Mouse (Mus musculus): ENCODE results near the gene Kank3.
"Not testable (repeated sequence)": the region's sequence is repeated elsewhere in the genome, so short reads cannot be mapped to it uniquely, and the experiment has no call there.

Gene Kank3

GRCm38 (mm10) chr17:33807181-33807888 lies 3.0 kb upstream of the Kank3 start:
- no peak for DNase-seq (ENCODE audit: low spot score)

DNA sequence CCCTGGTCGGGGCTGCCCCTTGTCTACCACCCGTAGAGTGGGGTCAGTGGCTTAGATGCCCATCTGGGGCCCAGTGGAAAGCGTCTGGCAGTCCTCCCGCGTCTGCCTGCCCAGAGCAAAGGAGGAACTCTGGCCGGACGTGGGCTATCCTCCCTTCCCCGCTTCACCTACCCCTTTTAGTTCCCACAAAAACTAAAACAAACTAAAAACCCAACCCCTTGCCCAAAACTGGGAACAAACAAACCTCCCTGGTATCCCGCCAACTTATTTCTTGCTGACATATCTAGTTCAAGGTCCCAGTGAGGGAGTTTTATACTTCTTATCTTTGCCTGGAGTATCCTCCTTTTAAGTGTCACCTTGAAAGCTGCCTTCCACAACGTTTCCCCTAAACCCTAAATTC lies 2.1 kb upstream of the Kank3 start:
- DNase-seq (ENCODE audit: low spot score): no peak

DNA sequence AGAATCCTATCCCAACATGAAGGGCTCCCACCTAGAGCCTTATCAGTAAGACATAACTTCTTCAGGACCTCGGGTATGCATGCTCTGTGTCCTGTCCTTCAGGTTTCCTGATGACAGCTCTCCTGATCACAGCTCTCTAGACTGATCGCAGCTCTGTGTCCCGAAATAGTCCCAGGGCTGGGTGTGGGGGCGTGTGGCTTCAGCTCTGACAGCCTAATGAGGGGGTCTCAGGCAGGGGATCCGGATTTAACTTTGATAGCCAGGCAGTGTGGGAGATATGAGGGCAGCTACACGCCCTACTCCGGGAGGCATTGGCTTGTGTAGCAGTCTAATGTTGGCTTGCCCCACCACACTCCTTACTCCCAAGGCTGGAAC lies 810 bp downstream of the Kank3 start:
- no peak for DNase-seq (ENCODE audit: low spot score)

GRCm38 (mm10) chr17:33812475-33812874 lies 2.2 kb downstream of the Kank3 start:
- DNase-seq (ENCODE audit: low spot score): no peak

DNA sequence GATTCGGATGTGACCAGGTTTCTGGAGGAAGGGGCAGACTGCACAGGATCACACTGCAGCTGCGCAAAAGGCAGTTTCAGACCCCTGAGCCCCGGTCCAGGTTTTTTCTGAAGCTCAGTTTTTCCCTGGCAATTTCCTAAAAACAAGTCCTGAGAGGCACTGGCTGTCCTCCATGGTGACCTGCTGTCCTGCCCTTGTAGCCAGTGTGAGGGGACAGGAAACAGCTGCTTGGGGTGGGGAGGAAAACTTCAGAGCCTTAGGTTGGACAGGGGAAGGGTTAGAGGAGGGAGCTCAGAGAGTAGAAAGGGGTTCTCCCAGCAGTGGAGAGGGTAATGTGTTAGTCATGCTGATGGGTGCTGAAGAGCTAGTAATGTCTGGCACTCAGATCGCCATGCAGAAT lies 2.7 kb downstream of the Kank3 start:
- DNase-seq (ENCODE audit: low spot score): no peak

GRCm38 (mm10) chr17:33815399-33815798 lies 5.1 kb downstream of the Kank3 start:
- no peak for DNase-seq (ENCODE audit: low spot score)

DNA sequence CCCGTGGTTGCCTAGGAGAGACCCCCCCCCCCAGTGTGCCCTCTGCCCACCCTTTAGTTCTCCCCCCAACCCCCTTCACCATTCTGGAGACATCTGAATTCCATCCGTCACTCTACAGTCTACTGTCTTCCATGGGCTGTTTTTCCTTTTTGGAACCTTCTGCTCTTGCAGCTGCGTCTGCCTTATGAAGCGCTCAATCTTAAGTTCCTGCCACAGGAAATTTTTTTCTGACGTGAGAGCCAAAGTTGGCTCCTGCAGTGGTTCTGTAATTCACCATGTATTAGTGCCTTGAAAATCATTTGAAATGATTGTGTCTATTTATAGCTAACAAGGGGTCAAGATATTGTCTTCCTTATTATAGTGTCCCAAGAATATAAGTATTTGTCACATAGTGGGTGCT lies 6.3 kb downstream of the Kank3 start:
- no peak for DNase-seq (ENCODE audit: low spot score)

DNA sequence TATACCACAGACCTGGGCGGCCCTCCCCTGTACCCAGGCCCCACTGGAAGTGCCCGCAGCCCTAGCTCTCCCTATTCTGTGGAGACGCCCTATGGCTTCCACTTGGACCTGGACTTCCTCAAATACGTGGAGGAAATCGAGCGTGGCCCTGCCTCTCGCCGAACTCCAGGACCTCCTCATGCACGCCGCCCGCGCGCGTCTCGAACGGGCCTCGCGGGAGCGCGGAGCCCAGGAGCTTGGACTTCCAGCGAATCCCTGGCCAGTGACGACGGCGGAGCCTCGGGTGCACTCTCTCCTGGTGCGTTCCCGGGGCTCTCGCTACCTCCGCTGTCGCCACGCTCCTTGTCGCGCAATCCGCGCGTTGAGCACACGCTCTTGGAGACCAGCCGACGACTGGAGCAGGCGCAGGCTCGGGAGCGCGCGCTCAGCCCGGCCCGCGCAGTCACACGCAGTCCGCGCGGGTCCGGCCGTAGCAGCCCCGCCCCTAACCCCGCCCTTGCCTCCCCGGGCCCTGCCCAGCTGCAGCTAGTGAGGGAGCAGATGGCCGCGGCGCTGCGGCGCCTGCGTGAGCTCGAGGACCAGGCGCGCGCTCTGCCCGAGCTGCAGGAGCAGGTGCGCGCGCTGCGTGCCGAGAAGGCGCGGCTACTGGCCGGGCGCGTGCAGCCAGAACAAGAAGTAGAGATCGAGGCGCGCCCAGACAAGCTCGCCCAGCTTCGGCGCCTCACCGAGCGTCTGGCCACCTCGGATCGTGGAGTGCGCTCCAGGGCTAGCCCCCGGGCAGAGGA lies 7.1 kb downstream of the Kank3 start:
- DNase-seq (ENCODE audit: low spot score): peak; percentile 95

- no peak for DNase-seq (ENCODE audit: low spot score)
Observed at GRCm38 (mm10) chr17:33817969-33818643, 7.8 kb downstream of the Kank3 start.

DNA sequence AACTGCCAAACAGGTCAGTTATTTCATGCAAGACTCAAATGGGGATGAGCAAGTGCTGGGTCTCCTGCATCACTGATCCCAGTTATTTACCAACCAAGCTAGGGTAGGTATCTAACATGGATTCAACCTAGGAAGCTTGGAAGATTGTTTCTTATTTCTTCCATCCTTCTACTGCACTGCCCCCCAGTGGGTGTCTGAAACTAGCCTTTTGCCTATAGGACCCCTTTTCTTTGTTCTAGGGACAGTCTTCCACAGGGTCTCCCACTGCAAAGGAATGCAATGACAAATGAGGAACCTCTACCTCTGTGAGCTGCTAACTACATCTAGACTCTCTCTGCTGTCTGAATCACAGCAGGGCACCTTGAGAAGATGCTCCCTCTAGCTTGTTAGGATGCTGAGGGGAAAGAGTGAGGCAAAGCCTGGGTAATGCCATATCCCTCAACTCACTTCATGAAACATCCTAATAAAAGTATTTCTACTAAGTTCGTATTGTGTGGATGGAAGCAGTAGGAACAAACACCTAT lies 12.2 kb downstream of the Kank3 start:
- no peak for DNase-seq (ENCODE audit: low spot score)

- DNase-seq (ENCODE audit: low spot score): not testable (repeated sequence)
Observed at GRCm38 (mm10) chr17:33823171-33823570, 12.9 kb downstream of the Kank3 start.

DNA sequence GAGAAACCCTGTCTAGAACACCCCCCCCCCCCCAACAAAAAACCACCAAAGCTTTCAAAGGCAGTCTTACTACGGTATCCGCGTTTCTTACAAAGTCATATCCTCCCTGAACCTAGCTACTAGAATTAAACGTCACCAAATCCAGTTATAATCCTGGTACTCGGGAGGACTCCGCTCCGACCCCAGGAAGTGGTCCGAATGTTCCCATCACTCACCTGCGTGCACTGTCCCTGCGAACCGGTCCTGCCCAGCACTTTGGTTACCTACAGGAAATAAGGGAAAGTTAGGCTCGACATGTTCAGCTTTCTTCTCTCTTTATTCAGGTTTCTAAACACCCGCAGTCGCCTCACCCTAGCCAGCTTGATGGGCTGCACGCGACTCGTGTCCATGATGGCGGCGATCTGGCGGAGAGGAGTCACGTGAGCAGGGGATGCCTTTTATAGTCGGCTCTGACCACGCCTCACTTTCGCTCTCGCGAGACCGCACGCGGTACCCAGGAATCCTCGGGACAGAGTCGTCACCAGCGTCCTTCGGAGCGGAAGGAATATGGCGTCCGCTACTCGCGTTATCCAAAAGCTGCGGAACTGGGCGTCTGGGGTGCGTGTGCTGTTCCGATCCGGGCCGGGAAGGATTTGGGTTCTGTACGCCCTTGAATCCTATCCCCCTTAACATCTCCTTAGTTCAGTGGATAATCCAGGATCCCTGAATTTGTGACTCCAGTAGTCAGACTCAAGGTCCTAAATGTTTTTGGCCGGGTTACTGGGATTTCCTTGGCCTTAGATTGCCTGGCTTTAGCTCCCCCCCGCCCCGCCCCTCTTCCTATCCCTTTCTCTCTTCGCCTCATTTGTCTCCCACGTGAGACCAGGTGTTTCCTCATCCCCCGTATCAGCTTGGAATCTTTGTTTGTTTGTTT lies 14.0 kb downstream of the Kank3 start, which contains the start of the genes Rps28 and Ndufa7:
Gene Rps28 (minus strand): TSS at position 479 of the 913 bp plus-strand sequence.
Gene Ndufa7 (plus strand): TSS at position 489 of the 913 bp plus-strand sequence.
- DNase-seq (ENCODE audit: low spot score): peak; percentile 95

GRCm38 (mm10) chr17:33824997-33825330 lies 14.6 kb downstream of the Kank3 start:
- DNase-seq (ENCODE audit: low spot score): not testable (repeated sequence)

- no peak for DNase-seq (ENCODE audit: low spot score)
Observed at GRCm38 (mm10) chr17:33825462-33825861, 15.1 kb downstream of the Kank3 start.

GRCm38 (mm10) chr17:33826850-33827249 lies 16.5 kb downstream of the Kank3 start:
- peak; percentile 57 for DNase-seq (ENCODE audit: low spot score)

DNA sequence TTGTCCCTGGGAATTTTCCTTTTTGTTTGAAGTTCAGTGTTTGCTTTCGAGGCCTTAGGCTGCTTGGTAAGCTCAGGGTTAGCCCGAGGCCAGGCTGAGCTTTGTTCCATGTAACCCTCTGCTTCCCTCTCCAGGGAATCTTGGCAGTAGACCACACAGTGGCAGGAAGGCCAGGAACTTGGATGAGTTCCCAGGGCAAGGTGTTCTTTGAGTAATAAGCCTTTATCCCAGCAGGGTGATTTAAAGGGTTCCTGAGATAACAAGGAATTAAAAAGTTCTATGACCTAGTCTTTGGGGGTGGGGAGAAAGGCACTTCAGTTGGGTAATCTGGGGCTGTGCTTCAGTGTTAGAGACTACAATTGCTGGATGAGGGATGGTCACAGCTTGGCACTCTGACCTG lies 18.6 kb downstream of the Kank3 start:
- no peak for DNase-seq (ENCODE audit: low spot score)

DNA sequence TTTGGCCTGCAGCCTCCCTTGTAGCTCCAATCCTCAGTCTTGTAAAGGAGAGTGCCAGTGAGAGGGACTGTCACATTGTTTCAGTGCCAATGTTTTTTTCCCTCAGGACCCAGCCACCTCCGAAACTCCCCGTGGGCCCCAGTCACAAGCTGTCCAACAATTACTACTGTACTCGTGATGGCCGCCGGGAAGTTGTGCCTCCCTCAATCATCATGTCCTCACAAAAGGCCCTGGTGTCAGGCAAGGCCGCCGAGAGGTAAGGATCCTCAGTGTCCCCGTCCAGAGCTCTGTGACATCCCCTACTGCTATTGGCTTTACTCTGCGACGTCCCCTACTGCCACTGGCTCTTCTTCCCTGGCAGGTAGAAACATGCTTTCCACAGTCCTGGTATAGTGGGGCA lies 19.2 kb downstream of the Kank3 start:
- no peak for DNase-seq (ENCODE audit: low spot score)

DNA sequence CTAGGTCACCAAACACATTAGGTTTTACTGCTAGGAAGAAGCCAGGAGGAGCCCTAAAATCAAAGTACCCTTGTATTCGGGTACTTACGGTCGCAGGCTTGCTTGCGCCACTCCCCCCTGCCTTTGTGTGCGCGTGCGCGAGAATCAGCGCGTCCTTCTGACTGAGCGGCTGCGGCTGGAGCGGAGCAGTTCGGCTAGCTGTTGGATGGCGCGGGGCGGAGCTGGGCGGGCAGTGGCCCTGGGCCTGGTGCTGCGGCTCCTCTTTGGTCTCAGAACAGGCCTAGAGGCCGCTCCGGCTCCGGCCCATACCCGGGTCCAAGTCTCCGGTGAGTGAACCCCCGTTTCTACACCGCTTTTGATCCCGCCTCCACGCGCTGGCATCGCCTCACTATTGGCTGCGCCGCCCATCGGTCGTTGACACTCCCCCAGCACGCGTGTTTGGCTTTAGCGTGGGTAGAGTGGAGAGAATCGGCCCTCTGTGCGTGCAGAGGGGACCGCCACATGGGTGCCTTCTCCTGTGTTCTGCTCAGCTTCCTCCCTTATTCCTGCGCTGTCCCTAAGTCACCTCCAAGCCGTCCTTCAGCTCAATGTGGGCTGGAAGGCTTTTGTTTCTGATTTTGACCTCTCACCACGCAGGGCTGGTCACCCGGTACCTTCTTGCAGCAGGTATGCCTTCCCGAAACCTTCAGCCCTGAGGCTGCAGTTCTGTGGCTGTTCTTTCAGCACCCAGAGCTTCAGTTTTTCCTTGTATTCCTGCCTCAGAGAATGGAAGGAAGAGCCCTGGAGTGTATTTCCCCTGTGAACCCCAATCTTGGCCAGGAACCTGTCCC lies 32.9 kb downstream of the Kank3 start, which contains the start of gene Cd320:
Gene Cd320 (plus strand): TSS at position 126 of the 830 bp plus-strand sequence.
- peak; percentile 91 for DNase-seq (ENCODE audit: low spot score)

GRCm38 (mm10) chr17:33844196-33844595 lies 33.9 kb downstream of the Kank3 start:
- no peak for DNase-seq (ENCODE audit: low spot score)

DNA sequence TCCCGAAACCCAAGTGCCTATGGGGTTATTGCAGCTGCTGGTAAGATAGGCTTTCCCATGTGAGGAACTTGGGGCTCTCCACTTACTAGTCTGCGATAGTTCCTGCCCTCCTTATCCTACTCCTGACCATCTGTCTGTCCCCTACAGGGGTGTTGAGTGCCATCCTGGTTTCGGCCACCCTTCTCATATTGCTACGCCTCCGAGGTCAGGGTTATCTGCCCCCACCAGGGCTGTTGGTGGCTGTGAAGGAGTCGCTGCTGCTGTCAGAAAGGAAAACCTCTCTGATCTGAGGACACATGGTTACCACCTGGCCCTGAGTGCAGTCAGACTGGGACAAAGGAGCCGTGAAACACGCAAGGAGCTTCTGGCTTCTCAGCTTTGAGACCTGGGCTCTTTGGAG lies 37.8 kb downstream of the Kank3 start:
- no peak for DNase-seq (ENCODE audit: low spot score)

DNA sequence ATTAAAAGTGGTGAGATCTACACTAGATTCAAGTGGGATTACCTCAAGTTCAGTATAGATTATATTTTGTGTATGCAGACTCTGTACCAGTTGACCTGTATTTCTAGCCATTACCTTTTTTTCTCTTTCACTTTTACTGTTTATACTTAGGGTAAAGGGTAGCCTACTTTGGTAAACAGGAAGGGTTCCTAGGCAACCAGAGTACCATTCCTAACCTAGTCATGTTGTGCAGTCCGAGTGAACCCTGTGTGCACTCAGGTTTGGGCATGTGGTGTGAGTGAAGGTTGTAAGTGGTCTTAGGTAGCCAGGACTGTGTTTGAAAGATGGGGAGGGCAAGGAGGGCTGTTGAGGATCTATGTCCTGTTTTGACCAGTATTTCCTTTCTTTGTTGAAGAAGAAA lies 41.0 kb downstream of the Kank3 start:
- DNase-seq (ENCODE audit: low spot score): no peak

All from yolk sac, embryonic 10.5 days (tissue).